In the genomic region with DNA sequence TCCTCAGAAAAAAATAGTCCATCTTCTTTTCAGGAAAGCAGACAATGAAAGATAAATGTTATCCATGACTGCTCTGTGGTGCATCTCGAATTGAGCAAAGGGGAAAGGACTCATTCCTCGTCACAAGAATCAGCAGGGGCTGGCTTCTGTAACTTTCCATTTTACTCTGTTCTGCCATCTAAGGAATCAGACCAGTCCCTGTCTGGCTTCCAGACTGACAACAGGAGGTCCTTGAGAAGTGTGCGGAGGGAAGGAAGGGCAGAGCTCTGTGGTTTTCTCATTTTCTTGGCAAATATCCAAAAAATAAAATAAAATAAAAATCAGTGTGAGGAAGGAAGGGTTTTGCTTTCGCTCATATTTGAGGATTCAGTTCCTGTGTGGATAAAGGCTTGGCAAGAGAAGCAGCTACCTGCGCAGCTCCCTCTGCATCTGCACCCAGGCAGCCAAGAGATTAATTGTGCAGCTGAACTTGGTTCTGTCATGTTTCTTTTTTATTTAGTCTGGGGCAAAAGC, we compare ENCODE assay signal across 24 mouse cellular contexts.
DNase-seq lines count a peak whose midpoint lies in the region; ATAC-seq lines count a peak whose summit lies in the region.
"Had no signal": no experiment of that assay in that cellular context is flagged by ENCODE, and none has a peak within 500 bp of the region (broad histone marks: within the 10 kb centered on the region; RNA-seq: fewer than 3 reads in every experiment).

No protein-coding gene starts in this region.

- WGBS in hindbrain, embryonic 15.5 days: 37% methylated on average over 5 of the region's 5 CpGs
- WGBS in hindbrain, embryonic 13.5 days: 55% methylated on average over 5 of the region's 5 CpGs
- 59% methylated on average over 5 of the region's 5 CpGs for WGBS in midbrain, embryonic 15.5 days
- 55% methylated on average over 5 of the region's 5 CpGs for WGBS in midbrain, embryonic 16.5 days
- WGBS in intestine, embryonic 16.5 days: 42% methylated on average over 5 of the region's 5 CpGs

- H3K27me3 ChIP-seq in hindbrain, embryonic 15.5 days: no peaks in the 10 kb centered on the region
- H3K27me3 ChIP-seq in hindbrain, embryonic 13.5 days: no peaks in the 10 kb centered on the region
- H3K27me3 ChIP-seq in midbrain, embryonic 15.5 days (replicated peaks): no peaks in the 10 kb centered on the region
- H3K27me3 ChIP-seq in midbrain, embryonic 16.5 days (ENCODE audit: control insufficient read depth, insufficient read depth, low read depth, low read length): no peaks in the 10 kb centered on the region
- H3K27me3 ChIP-seq in intestine, embryonic 16.5 days (replicated peaks; ENCODE audit: control insufficient read depth, insufficient read depth, low read length): no peaks in the 10 kb centered on the region
- H3K27me3 ChIP-seq: CH12.LX; embryonic facial prominence, embryonic 13.5 days; limb, embryonic 12.5 days; liver, embryonic 12.5 days had no signal

- no peak overlapping the region for H3K27ac ChIP-seq in hindbrain, embryonic 15.5 days (replicated peaks)
- H3K27ac ChIP-seq in hindbrain, embryonic 13.5 days: no peak overlapping the region
- H3K27ac ChIP-seq in midbrain, embryonic 15.5 days: 0 out of 2 replicates have a peak overlapping the region, but pooled peaks have one; percentile 4
- H3K27ac ChIP-seq in midbrain, embryonic 16.5 days (ENCODE audit: low read length): no peak overlapping the region
- no peak overlapping the region for H3K27ac ChIP-seq in intestine, embryonic 16.5 days (ENCODE audit: low read length)
- H3K27ac ChIP-seq: embryonic facial prominence, embryonic 13.5 days; hindbrain, embryonic 14.5 days; left cerebral cortex, adult 2 months; limb, embryonic 12.5 days; liver, embryonic 12.5 days; macrophage; midbrain, embryonic 10.5 days had no signal

- no peaks in the 10 kb centered on the region for H3K4me1 ChIP-seq in hindbrain, embryonic 15.5 days (replicated peaks)
- H3K4me1 ChIP-seq in hindbrain, embryonic 13.5 days (replicated peaks): no peaks in the 10 kb centered on the region
- no peaks in the 10 kb centered on the region for H3K4me1 ChIP-seq in midbrain, embryonic 15.5 days
- H3K4me1 ChIP-seq in midbrain, embryonic 16.5 days (ENCODE audit: control insufficient read depth, insufficient read depth, low read length): 0 out of 2 replicates have a peak, but pooled peaks cover 3% of the 10 kb centered on the region
- H3K4me1 ChIP-seq in intestine, embryonic 16.5 days (ENCODE audit: control insufficient read depth, insufficient read depth, low read length): no peaks in the 10 kb centered on the region
- H3K4me1 ChIP-seq: limb, embryonic 12.5 days; liver, embryonic 12.5 days; midbrain, embryonic 10.5 days had no signal

- H3K36me3 ChIP-seq in hindbrain, embryonic 15.5 days: no peaks in the 10 kb centered on the region
- H3K36me3 ChIP-seq in hindbrain, embryonic 13.5 days: no peaks in the 10 kb centered on the region
- H3K36me3 ChIP-seq in midbrain, embryonic 15.5 days (replicated peaks): no peaks in the 10 kb centered on the region
- no peaks in the 10 kb centered on the region for H3K36me3 ChIP-seq in midbrain, embryonic 16.5 days (ENCODE audit: control insufficient read depth, insufficient read depth, low read length)
- no peaks in the 10 kb centered on the region for H3K36me3 ChIP-seq in intestine, embryonic 16.5 days (ENCODE audit: control insufficient read depth, insufficient read depth, low read length)
- H3K36me3 ChIP-seq: embryonic facial prominence, embryonic 13.5 days; limb, embryonic 12.5 days; liver, embryonic 12.5 days; midbrain, embryonic 10.5 days had no signal

- H3K9ac ChIP-seq in hindbrain, embryonic 15.5 days: no peak overlapping the region
- H3K9ac ChIP-seq in hindbrain, embryonic 13.5 days: no peak overlapping the region
- H3K9ac ChIP-seq in midbrain, embryonic 15.5 days: no peak overlapping the region
- H3K9ac ChIP-seq in midbrain, embryonic 16.5 days (ENCODE audit: low read depth, low read length): no peak overlapping the region
- no peak overlapping the region for H3K9ac ChIP-seq in intestine, embryonic 16.5 days (ENCODE audit: low read depth, low read length)
- H3K9ac ChIP-seq: embryonic facial prominence, embryonic 13.5 days; hindbrain, embryonic 14.5 days; limb, embryonic 12.5 days; liver, embryonic 12.5 days had no signal

- ATAC-seq in hindbrain, embryonic 15.5 days (ENCODE audit: low FRiP score, low read depth): 0 out of 2 replicates have a peak, but pooled peaks have one; percentile 30
- no peak for ATAC-seq in hindbrain, embryonic 13.5 days (ENCODE audit: low FRiP score)
- ATAC-seq in midbrain, embryonic 15.5 days (replicated peaks): no peak
- no peak for ATAC-seq in midbrain, embryonic 16.5 days
- no peak for ATAC-seq in intestine, embryonic 16.5 days
- ATAC-seq: liver, embryonic 12.5 days had no signal

- no peak overlapping the region for H3K4me2 ChIP-seq in hindbrain, embryonic 15.5 days
- no peak overlapping the region for H3K4me2 ChIP-seq in hindbrain, embryonic 13.5 days
- no peak overlapping the region for H3K4me2 ChIP-seq in midbrain, embryonic 15.5 days
- no peak overlapping the region for H3K4me2 ChIP-seq in midbrain, embryonic 16.5 days (ENCODE audit: low read length)
- no peak overlapping the region for H3K4me2 ChIP-seq in intestine, embryonic 16.5 days (ENCODE audit: low read depth, low read length)
- H3K4me2 ChIP-seq: embryonic facial prominence, embryonic 13.5 days; heart, embryonic 11.5 days; hindbrain, embryonic 14.5 days; limb, embryonic 12.5 days; liver, embryonic 12.5 days had no signal

- peak; percentile 91 for DNase-seq in cerebellum, adult 9-10 months
- no peak for DNase-seq in spleen, adult 12 weeks (ENCODE audit: low spot score)
- DNase-seq: heart, postnatal 10 days; kidney, adult 8-10 months; layer of hippocampus, adult 9-11 months; lung, adult 2 months; spleen, adult 18-20 months; thymus, adult 18-20 months; thymus, postnatal 4 days had no signal

- H3K9me3 ChIP-seq in hindbrain, embryonic 15.5 days: no peaks in the 10 kb centered on the region
- no peaks in the 10 kb centered on the region for H3K9me3 ChIP-seq in hindbrain, embryonic 13.5 days
- no peaks in the 10 kb centered on the region for H3K9me3 ChIP-seq in midbrain, embryonic 15.5 days
- no peaks in the 10 kb centered on the region for H3K9me3 ChIP-seq in midbrain, embryonic 16.5 days (replicated peaks; ENCODE audit: control insufficient read depth, low read length, poor library complexity, severe bottlenecking)
- H3K9me3 ChIP-seq in intestine, embryonic 16.5 days (ENCODE audit: control insufficient read depth, low read length): no peaks in the 10 kb centered on the region
- H3K9me3 ChIP-seq: embryonic facial prominence, embryonic 13.5 days; limb, embryonic 12.5 days; liver, embryonic 12.5 days; midbrain, embryonic 10.5 days had no signal

- no peak overlapping the region for H3K4me3 ChIP-seq in hindbrain, embryonic 15.5 days
- H3K4me3 ChIP-seq in hindbrain, embryonic 13.5 days: no peak overlapping the region
- H3K4me3 ChIP-seq in midbrain, embryonic 15.5 days: no peak overlapping the region
- H3K4me3 ChIP-seq in midbrain, embryonic 16.5 days (ENCODE audit: low read depth, low read length): no peak overlapping the region
- H3K4me3 ChIP-seq in intestine, embryonic 16.5 days (ENCODE audit: low read length): no peak overlapping the region
- H3K4me3 ChIP-seq: embryonic facial prominence, embryonic 13.5 days; left cerebral cortex, adult 2 months; limb, embryonic 12.5 days; liver, embryonic 12.5 days; midbrain, embryonic 10.5 days; myocyte had no signal
